8 mouse cellular contexts compared by ENCODE assay signal in genomic region chr15:83366933-83367552, GRCm38 (mm10). TPM values are rescaled to one million over a fixed set of nuclear protein-coding genes. Genes with fewer than 3 reads are reported as not detected.
DNase-seq lines count a peak whose midpoint lies in the region; ATAC-seq lines count a peak whose summit lies in the region.

No protein-coding gene starts in this region.

- intact Hi-C loops in left cerebral cortex, postnatal 25 days (cut with DNase I): no loop called here

- peak; percentile 88 for ATAC-seq in common myeloid progenitor, adult 5-6 weeks (replicated peaks; ENCODE audit: low read depth, poor library complexity, severe bottlenecking)
- ATAC-seq in megakaryocyte-erythroid progenitor cell, adult 5-6 weeks (replicated peaks; ENCODE audit: low FRiP score, low TSS enrichment, poor library complexity, severe bottlenecking): peak; percentile 74

- peak; percentile 65 to 66 for DNase-seq in adrenal gland, adult 18-20 months (ENCODE audit: low spot score in 2 of 2)
- DNase-seq in gastrocnemius, postnatal 10 days: peak; percentile 54
- peak; percentile 85 for DNase-seq in induced T-regulatory cell, adult 2 months (ENCODE audit: low read depth)
- DNase-seq in left cerebral cortex, postnatal 25 days (ENCODE audit: low spot score in 2 of 2): peak; percentile 57 to 59
- peak; percentile 52 for DNase-seq in right cerebral cortex, postnatal 25 days
- peak; percentile 75 to 87 for DNase-seq in urinary bladder, postnatal 36 days (ENCODE audit: low spot score in 2 of 2)

RNA-seq across cellular contexts. Expression of gene Arfgap3, which starts 17.0 kb away (rescaled TPM):
- 10 to 100 TPM; 22.1 to 24.5 TPM for total RNA-seq in adrenal gland, adult 18-20 months (2021)
- 13.8 and 25.5 TPM in 2 replicates for total RNA-seq in common myeloid progenitor, adult 5-6 weeks (2017)
- total RNA-seq in gastrocnemius, postnatal 10 days (2021): 10 to 100 TPM; 12.3 to 16.0 TPM
- 10 to 100 TPM; 17.3 to 24.4 TPM for total RNA-seq in left cerebral cortex, postnatal 25 days (2021)
- total RNA-seq in megakaryocyte-erythroid progenitor cell, adult 5-6 weeks (2014; fragmentation: Nextera tagmentation): 25.2 and 32.4 TPM in 2 replicates
- 23.1 and 32.1 TPM in 2 replicates for total RNA-seq in megakaryocyte-erythroid progenitor cell, adult 5-6 weeks (2017)

Comparison
In these comparisons a context has a peak if more than half of its experiments do, and no peak if none do; other contexts are left out.
1. Peak in every context shown above with its lines: DNase-seq and ATAC-seq.